Mouse (Mus musculus) bone marrow, adult 2 months (tissue): ENCODE results near the gene Hivep3. TPM values are rescaled to one million over a fixed set of nuclear protein-coding genes. Genes with fewer than 3 reads are reported as not detected.

Source experiments
- H3K27ac ChIP-seq: fragments of 200-500 bp; 2 replicates; pipeline ENCODE4 v1.5.1; 2012; ENCODE audit warnings: low read depth, mild to moderate bottlenecking, control low read depth, inconsistent platforms, low read length; ENCODE audit not compliant: control insufficient read depth, poor library complexity, insufficient read depth
- H3K4me1 ChIP-seq: fragments of 200-500 bp; 2 replicates; pipeline ENCODE4 v1.6.1; 2011; ENCODE audit warnings: low read length; ENCODE audit not compliant: control insufficient read depth, insufficient read depth
- H3K4me3 ChIP-seq: fragments of 200-500 bp; replicated peaks from 2 replicates; pipeline ENCODE3; 2011; ENCODE audit warnings: mild to moderate bottlenecking, low read depth, low read length, control low read depth; ENCODE audit not compliant: control insufficient read depth
- CTCF ChIP-seq: fragments of 200-500 bp; IDR thresholded peaks from 2 replicates; pipeline ENCODE4 v1.5.1; 2011; ENCODE audit warnings: low read length, control low read depth; ENCODE audit not compliant: control insufficient read depth, insufficient read depth
- POLR2A ChIP-seq: fragments of 200-500 bp; IDR thresholded peaks from 2 replicates; pipeline ENCODE4 v1.6.1; 2011; ENCODE audit warnings: low read depth, mild to moderate bottlenecking, control low read depth, low read length, borderline replicate concordance; ENCODE audit not compliant: control insufficient read depth
- WGBS: fragments of 180-500 bp; shearing (Covaris S2); methylation state at CpG from one replicate; pipeline ENCODE4 v1.1.7; 2018; 5-methylcytosine and 5-hydroxymethylcytosine counted together
- polyA plus RNA-seq: library from polyadenylated mRNA; stranded (reverse); fragments of >200 nt; gene quantifications from 2 replicates; pipeline ENCODE4 v1.2.4, GENCODE M21; 2011; ENCODE audit warnings: low replicate concordance; ENCODE audit not compliant: missing spikeins, insufficient read depth, insufficient read length

The Hivep3 gene
- polyA plus RNA-seq, 1 experiment: 7.3 TPM

DNA sequence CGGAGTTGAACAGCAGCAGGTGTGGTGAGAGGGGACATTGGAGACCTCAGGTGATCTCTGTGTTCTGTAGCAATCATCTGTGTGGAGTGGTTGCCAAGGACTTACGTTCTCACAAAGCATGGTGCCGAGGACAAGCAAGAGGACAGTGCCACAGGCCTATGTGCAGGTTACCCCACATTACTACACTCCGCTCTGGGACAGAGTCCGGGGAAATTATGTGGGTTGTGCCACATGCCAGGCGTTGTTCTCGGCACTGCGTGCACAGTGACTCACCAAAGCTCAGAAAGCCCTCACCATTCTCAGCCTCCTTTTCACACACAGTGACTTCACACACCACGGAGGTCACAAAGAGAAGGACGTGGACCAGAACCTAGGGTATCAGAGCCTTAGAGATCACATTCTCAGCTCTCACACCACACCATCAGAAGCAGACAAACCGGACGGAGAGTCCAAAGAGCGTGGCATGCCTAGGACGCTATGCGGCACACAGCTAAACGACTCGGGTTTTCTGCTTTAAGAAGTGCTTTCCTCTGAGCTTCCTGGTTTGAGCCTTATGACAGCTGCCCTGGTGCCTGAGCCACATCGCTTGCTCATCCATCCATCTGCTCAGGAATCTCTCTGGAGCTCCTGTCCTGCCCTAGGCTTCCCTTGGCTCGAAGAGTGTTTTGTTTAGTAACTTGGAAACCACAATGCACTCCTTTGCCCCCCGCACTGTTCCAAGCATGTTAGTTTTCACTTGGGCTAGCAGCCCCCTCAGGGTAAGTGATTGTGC is 330.0 kb downstream of the Hivep3 start:
- TF ChIP-seq POLR2A (no peak), CTCF (no peak)
- Histone ChIP-seq H3K27ac (no peak overlapping the region), H3K4me3 (no peak overlapping the region), H3K4me1 (no peaks in the 10 kb centered on the region; the same call in 1 of the 2 replicates)
- WGBS: 87% methylated on average over 20 of the region's 20 CpGs

DNA sequence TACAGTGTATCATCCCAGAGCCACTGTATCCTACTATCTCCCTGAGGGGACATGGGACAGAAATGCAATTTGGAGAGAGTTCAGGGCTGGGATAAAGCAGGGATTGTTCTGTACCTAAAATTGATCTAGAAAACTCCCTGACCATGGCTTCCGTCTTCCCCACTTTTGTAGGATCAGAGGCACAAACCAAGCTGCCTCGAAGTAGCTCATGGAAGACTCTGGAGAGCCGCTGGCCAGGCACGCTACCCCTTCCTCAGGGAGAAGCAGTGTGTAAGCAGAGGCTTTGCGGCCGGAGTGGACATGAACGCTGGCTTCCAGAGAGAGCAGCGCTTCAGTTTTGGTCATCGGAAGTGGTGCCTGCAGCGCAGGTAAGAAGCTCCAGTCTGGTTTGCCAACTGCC is 331.1 kb downstream of the Hivep3 start, which contains the start of gene AL607142.1:
Gene AL607142.1, plus strand, starts transcription at position 301 of the 400 bp plus-strand sequence.
- Histone ChIP-seq H3K27ac (no peak within 1 kb of the TSS), H3K4me1 (no peaks in the 10 kb centered on the region; the same call in 1 of the 2 replicates), H3K4me3 (no peak within 1 kb of the TSS)
- WGBS: 87% methylated on average over 10 of the region's 10 CpGs
- no peak for TF ChIP-seq CTCF
- no peak for TF ChIP-seq POLR2A

DNA sequence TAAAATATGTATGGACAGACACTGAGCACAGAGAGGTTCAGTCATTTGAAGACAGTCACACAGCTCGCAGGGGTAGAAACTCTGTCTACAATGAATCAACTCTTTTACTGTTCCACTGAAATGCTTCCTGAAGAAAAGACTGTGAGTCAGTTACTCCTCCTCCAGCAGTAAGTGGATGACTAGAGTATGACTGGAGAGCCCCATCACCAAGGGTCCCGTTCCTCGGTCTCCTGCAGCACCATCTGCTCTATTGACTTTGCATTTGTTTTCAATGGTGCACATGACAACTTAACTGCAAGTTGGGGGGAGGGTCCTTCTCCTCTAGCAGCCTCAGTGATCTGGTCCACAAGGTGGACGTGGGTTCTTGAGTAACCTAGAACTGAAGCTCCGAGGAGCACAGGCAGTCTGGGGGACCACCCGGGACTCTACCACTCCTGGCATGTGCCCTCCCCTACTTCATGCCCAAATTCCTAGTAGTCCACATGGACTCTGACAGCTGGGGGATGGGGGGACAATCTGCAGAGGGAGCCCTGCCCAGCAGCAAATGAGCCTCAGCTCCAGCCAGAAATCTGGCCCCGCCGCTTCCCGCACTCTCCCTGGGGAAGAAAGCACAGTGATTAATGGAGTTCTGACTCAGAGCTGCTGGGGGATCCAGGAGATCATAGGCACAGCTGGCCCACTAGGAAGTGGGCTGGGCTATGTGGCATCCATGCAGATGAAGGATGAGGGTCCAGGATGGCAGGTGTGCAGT is 333.4 kb downstream of the Hivep3 start:
- WGBS: 86% methylated on average over 9 of the region's 9 CpGs
- no peak for TF ChIP-seq POLR2A
- TF ChIP-seq CTCF: no peak
- H3K27ac ChIP-seq: no peak overlapping the region
- H3K4me1 ChIP-seq: no peaks in the 10 kb centered on the region
- no peak overlapping the region for H3K4me3 ChIP-seq

DNA sequence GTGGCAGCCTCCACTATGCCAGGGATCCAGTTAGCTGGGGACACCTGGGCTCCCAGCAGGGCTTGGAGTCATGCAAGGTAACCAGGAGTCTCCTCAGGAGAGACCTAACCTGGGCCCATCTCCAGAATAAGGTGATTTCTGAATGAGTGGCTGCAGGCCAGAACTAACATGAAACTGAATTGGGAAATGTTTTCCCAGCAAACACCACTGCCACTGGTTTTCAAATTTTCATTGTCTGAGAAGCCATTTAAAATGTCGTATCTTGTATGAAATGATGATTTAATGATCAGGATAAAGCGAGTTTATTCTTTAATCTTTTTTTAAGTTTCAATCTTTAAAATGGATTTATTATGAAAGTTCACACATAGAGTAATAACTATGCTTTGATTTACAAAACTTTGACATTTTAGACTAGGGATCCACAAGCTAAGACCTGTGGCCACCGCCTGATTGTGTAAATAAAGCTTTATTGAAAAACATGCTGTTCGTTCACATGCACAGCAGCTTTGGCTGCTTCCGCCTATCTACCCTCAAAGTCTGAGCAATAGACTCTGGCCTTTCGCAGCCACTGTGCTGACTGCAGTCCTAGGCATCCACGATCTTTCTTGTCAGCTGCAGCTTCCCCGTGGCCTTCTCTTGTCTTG is 334.1 kb downstream of the Hivep3 start:
- Histone ChIP-seq H3K4me3 (no peak overlapping the region), H3K4me1 (no peaks in the 10 kb centered on the region), H3K27ac (no peak overlapping the region)
- 82% methylated on average over 8 of the region's 8 CpGs for WGBS
- no peak for TF ChIP-seq POLR2A
- no peak for TF ChIP-seq CTCF

DNA sequence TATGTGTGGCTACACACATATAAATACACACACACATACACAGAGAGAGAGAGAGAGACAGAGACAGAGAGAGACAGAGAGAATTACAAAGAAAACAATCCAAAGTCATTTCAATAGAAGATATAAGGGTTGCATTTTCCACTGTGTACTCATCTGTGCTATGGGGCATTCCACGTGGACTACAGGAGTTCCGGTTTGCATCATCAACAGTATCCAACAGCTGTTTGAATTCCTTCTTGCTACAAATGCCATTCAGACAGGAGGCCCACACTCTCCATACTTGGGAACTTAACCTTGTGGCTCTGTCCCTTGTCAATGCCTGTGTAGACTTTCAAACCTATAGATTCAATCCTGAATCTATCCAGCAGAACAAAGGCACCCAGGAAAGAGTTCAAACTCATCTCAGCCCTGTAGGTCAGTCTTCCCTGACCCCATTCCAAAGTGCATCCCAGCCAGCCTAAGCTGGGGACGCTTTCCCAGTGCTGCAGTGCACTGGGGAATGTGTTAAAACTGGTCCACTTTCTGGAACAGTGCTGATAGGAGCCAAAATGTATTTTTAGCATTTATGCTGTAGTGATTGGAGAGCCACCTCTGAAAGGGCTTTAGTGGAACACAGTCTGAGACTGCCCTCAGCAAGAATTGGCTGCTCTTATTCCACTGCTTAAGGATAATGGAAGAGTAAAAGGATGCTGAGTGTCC is 335.4 kb downstream of the Hivep3 start:
- Histone ChIP-seq H3K4me1 (no peaks in the 10 kb centered on the region), H3K27ac (no peak overlapping the region), H3K4me3 (no peak overlapping the region)
- 75% methylated on average over 3 of the region's 3 CpGs for WGBS
- no peak for TF ChIP-seq POLR2A

DNA sequence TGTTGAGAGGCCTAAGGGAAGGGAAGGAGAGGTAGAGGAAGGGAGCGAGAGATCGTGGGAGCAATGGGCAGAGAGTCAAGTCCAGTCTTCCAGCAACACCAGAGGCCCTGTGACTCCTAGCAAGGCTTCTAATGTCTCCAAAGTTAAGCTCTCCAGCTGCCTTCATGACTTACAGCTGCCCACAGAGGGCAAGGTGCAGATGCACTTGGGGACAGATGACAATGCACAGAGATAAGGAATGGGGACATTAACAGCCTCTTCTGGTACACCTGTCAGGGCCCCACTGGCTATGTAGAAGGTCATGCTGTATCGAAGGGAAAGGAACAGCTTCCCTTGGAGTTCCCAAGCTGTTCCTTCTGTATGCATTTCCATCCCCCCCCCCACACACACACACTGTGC is 336.0 kb downstream of the Hivep3 start:
- H3K4me1 ChIP-seq: no peaks in the 10 kb centered on the region
- no peak for TF ChIP-seq POLR2A
- no peak for TF ChIP-seq CTCF
- H3K27ac ChIP-seq: no peak overlapping the region
- 89% methylated on average over 3 of the region's 3 CpGs for WGBS
- no peak overlapping the region for H3K4me3 ChIP-seq

DNA sequence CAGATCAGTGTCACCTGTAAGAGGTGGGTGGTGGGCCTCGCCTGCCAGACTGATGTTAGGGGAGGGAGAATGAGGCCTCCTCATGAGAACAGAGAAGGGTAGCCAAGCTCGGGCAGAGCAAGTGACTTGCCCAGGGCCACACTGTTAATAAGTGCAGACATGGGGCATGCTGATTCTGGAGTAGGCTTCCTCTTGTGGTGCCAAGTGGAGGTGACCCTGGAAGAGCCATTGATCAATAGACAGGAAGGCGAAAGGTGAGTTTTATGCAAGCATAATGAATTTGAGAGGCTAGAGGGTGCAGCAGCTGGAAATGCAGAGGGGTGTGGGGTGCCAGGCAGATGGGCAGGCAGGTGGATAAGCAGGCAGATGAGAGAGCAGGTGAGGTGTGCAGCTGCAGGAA is 337.8 kb downstream of the Hivep3 start:
- H3K4me1 ChIP-seq: no peaks in the 10 kb centered on the region
- no peak overlapping the region for H3K4me3 ChIP-seq
- WGBS: 58% methylated on average over 3 of the region's 3 CpGs
- H3K27ac ChIP-seq: no peak overlapping the region
- no peak for TF ChIP-seq POLR2A
- TF ChIP-seq CTCF: no peak

DNA sequence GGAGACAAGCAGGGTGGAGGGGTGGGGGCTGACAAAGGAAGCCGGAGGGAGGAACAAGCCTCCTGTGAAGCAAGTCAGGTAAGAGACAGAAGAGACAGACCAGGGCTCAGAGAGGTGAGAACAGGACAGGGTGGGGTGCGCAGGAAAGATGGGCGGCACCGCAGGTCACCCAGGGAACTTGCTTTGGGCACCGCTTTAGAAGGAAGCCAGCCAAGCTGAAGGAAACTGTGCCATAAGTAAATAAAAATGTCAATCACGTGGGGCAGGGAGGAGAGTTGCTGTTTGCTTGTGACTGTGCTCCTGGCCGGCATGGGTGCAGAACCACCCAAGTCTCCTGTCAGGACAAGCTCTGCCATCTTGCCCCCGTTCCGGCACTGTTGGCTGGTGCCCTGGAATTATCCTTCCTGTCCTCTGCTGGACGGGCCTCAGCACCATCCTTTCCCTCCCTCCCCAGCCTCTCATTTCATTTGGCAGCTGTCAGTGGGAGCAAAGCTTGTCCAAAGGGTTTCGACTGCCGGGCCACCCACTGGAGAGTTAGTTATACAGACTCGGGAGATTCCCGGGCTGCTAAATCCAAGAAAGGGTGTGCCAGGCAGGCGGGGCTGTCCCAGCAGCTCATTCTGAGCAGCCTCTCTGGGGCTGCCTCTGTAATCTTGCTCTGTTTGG is 338.4 kb downstream of the Hivep3 start:
- TF ChIP-seq POLR2A: no peak
- no peak for TF ChIP-seq CTCF
- WGBS: 71% methylated on average over 15 of the region's 15 CpGs
- Histone ChIP-seq H3K4me3 (no peak overlapping the region), H3K27ac (no peak overlapping the region), H3K4me1 (no peaks in the 10 kb centered on the region)
